Mouse (Mus musculus): ENCODE data around the gene Gabrg1. TPM values are rescaled to one million over a fixed set of nuclear protein-coding genes. Genes with fewer than 3 reads are reported as not detected.

Gene Gabrg1
- total RNA-seq (2014; fragmentation: Nextera tagmentation), result not detected in 2 replicates
- total RNA-seq (2017), result not detected in 2 replicates

DNA sequence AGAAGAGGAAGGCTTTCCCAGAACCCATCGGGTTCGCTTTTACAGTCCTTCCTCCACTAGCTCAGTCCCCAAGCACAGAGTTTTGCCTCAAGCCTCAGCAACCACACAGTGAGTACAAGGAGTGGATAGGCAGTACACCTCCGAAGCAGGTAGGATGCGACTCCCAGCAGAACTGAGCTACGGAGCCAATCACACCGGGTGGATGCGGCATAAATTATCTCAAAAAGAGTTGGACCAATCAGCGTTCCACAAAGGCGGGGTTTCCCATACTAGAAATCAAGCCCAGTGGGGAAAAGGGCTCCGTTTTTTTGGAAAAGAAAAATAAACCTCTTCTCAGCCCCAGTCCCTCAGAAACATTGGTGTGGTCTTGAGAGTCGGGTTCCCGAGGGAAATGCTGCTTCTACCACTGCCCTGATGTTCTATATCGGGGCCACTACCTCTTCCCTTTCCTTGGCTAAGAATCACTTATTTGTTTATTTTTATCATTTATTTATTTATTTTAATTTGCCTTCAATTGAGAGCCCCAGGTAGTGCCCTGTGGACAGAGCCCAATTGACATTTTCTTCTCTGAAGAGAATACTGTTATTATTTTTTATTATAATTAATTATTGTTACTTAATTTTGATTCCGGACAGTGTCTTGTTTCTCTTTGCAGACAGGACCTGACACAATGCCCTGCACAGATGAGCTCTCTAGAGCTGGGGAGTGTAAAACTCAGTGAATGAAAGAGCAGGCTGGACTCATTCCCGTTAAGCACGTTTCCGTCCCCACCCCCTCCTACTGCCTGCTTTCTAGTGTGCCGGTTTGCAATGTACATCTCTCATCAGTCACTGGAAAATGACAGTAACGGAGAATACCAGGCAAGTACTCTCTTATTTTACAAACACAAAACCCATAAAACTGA lies at the start of gene Gabrg1:
Gabrg1 (minus strand) TSS at position 426 of the 904 bp plus-strand sequence.
- no peak for ATAC-seq (replicated peaks; ENCODE audit: poor library complexity, severe bottlenecking)

DNA sequence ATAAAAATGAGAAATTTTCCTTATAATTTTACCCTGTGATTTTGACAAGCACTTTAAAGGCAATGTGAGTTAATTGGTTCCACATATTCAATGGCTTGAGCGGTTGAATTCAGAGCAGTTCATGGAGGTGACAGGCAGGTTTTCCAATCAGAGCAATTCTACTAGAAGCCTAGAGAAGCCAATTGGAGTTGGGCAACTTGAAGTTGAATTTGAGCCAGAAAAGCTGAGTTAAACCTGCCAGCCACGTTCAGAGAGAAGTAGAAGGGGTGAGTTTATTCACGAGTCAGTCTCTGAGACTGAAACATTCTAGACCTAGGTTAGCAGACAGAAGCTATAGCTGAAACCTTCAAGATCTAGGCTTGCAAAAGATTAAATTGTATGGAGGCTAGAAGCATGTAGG lies 41.6 kb upstream of the Gabrg1 start:
- no peak for ATAC-seq (replicated peaks; ENCODE audit: poor library complexity, severe bottlenecking)

GRCm38 (mm10) chr5:70870081-70870480 lies 27.7 kb upstream of the Gabrg1 start:
- ATAC-seq (replicated peaks; ENCODE audit: poor library complexity, severe bottlenecking), result no peak

GRCm38 (mm10) chr5:70843096-70843734 lies 798 bp upstream of the Gabrg1 start:
- no peak for ATAC-seq (replicated peaks; ENCODE audit: poor library complexity, severe bottlenecking)

- ATAC-seq (replicated peaks; ENCODE audit: poor library complexity, severe bottlenecking), result no peak
Observed at GRCm38 (mm10) chr5:70818681-70819080, 23.7 kb downstream of the Gabrg1 start.

DNA sequence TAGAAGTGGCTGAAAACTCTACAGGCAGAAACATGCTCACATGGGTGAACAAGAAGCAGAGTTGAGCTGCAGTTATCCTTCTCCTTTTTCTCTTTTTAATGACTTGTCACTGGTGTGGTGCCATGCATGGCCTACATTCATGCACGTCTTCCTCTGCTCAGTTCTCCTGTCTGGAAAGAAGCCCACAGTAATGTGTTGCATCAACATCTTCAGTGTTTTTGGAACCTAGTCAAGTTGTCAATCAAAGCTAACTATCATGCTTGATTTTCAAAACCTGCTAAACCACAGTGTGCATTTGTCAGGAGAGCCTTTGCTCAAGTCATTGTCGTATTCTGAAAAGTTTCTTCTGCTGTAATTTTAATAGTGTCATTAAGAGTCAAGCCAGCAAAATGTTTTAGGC lies 106.3 kb downstream of the Gabrg1 start:
- no peak for ATAC-seq (replicated peaks; ENCODE audit: poor library complexity, severe bottlenecking)

GRCm38 (mm10) chr5:70704361-70704760 lies 138.1 kb downstream of the Gabrg1 start:
- no peak for ATAC-seq (replicated peaks; ENCODE audit: poor library complexity, severe bottlenecking)

All from granulocyte monocyte progenitor cell, adult 5-6 weeks (primary cell).